Mouse (Mus musculus): ENCODE results near the gene Os9.
A peak's percentile ranks its signal among the peaks of the same experiment; 100 is the strongest.

Os9 gene

GRCm38 (mm10) chr10:127061513-127061912 lies 59.4 kb downstream of the Os9 start:
- no peak for DNase-seq

- no peak for DNase-seq
These were observed 59.8 kb downstream of the Os9 start for GRCm38 (mm10) chr10:127061085-127061484.

- peak; percentile 88 for DNase-seq
These were observed 60.7 kb downstream of the Os9 start, which contains the start of gene March9 for GRCm38 (mm10) chr10:127059968-127060916. Gene March9, minus strand, starts transcription at chr10:127060184.

- no peak for DNase-seq
These were observed 61.6 kb downstream of the Os9 start for GRCm38 (mm10) chr10:127059174-127059967.

GRCm38 (mm10) chr10:127058708-127059107 lies 62.2 kb downstream of the Os9 start:
- DNase-seq: no peak

GRCm38 (mm10) chr10:127058161-127058560 lies 62.8 kb downstream of the Os9 start:
- peak; percentile 75 for DNase-seq

GRCm38 (mm10) chr10:127056490-127056889 lies 64.4 kb downstream of the Os9 start:
- no peak for DNase-seq

- DNase-seq: no peak
These were observed 65.5 kb downstream of the Os9 start for GRCm38 (mm10) chr10:127055406-127055805.

GRCm38 (mm10) chr10:127054646-127055045 lies 66.3 kb downstream of the Os9 start:
- no peak for DNase-seq

GRCm38 (mm10) chr10:127050119-127050474 lies 70.8 kb downstream of the Os9 start:
- DNase-seq: no peak

GRCm38 (mm10) chr10:127049395-127050118 lies 71.4 kb downstream of the Os9 start:
- no peak for DNase-seq

GRCm38 (mm10) chr10:127048608-127049394 lies 72.1 kb downstream of the Os9 start:
- DNase-seq: no peak

GRCm38 (mm10) chr10:127047954-127048353 lies 73.0 kb downstream of the Os9 start, which contains the start of gene Cyp27b1:
Gene Cyp27b1, plus strand, starts transcription at chr10:127048250.
- no peak for DNase-seq

Measured in cerebellum, adult 11 months (tissue).